Mouse (Mus musculus): Measurements from ENCODE around the gene Sdc3. TPM values are rescaled to one million over a fixed set of nuclear protein-coding genes. Genes with fewer than 3 reads are reported as not detected.

Gene Sdc3
- polyA plus RNA-seq, 1 experiment from 2014 or later, result 35.7 TPM

- Histone ChIP-seq H3K27ac (replicated peaks; ENCODE audit: low read depth, low read length) (no peak overlapping the region), H3K9ac (ENCODE audit: low read depth, low read length) (no peak overlapping the region), H3K9me3 (ENCODE audit: control insufficient read depth, low read length) (no peaks in the 10 kb centered on the region), H3K4me3 (ENCODE audit: low read depth, low read length) (no peak overlapping the region), H3K36me3 (ENCODE audit: control insufficient read depth, insufficient read depth, low read length) (peaks cover 93% of the 10 kb centered on the region), H3K27me3 (replicated peaks; ENCODE audit: control insufficient read depth, insufficient read depth, low read length) (no peaks in the 10 kb centered on the region), H3K4me1 (ENCODE audit: control insufficient read depth, insufficient read depth, low read length) (no peaks in the 10 kb centered on the region), H3K4me2 (ENCODE audit: low read depth, low read length) (no peak overlapping the region)
- WGBS, result 89% methylated on average over 2 of the region's 2 CpGs
- ATAC-seq (ENCODE audit: low read depth) (no peak), DNase-seq (ENCODE audit: low spot score) (no peak)
Measured at GRCm38 (mm10) chr4:130759875-130760274, 32.5 kb upstream of the Sdc3 start.

GRCm38 (mm10) chr4:130761809-130762208 is 30.5 kb upstream of the Sdc3 start:
- Histone ChIP-seq H3K36me3 (ENCODE audit: control insufficient read depth, insufficient read depth, low read length) (peaks cover 96% of the 10 kb centered on the region), H3K4me2 (ENCODE audit: low read depth, low read length) (no peak overlapping the region)
- DNase-seq (ENCODE audit: low spot score), result no peak

GRCm38 (mm10) chr4:130765399-130766160 is 26.8 kb upstream of the Sdc3 start:
- WGBS, result 94% methylated on average over 7 of the region's 7 CpGs
- H3K4me3 ChIP-seq (ENCODE audit: low read depth, low read length), result no peak overlapping the region
- no peaks in the 10 kb centered on the region for H3K9me3 ChIP-seq (ENCODE audit: control insufficient read depth, low read length)
- peaks cover 97% of the 10 kb centered on the region for H3K36me3 ChIP-seq (ENCODE audit: control insufficient read depth, insufficient read depth, low read length)
- no peak for ATAC-seq (ENCODE audit: low read depth)
- H3K4me2 ChIP-seq (ENCODE audit: low read depth, low read length), result no peak overlapping the region
- H3K4me1 ChIP-seq (ENCODE audit: control insufficient read depth, insufficient read depth, low read length), result no peaks in the 10 kb centered on the region
- H3K27ac ChIP-seq (replicated peaks; ENCODE audit: low read depth, low read length), result no peak overlapping the region
- H3K9ac ChIP-seq (ENCODE audit: low read depth, low read length), result no peak overlapping the region
- DNase-seq (ENCODE audit: low spot score), result no peak
- H3K27me3 ChIP-seq (replicated peaks; ENCODE audit: control insufficient read depth, insufficient read depth, low read length), result no peaks in the 10 kb centered on the region

More at GRCm38 (mm10) chr4:130761809-130762208, 30.5 kb upstream of the Sdc3 start:
- no peaks in the 10 kb centered on the region for H3K4me1 ChIP-seq (ENCODE audit: control insufficient read depth, insufficient read depth, low read length)
- no peaks in the 10 kb centered on the region for H3K27me3 ChIP-seq (replicated peaks; ENCODE audit: control insufficient read depth, insufficient read depth, low read length)
- no peak overlapping the region for H3K9ac ChIP-seq (ENCODE audit: low read depth, low read length)
- H3K27ac ChIP-seq (replicated peaks; ENCODE audit: low read depth, low read length), result no peak overlapping the region
- 75% methylated on average over 5 of the region's 5 CpGs for WGBS
- H3K9me3 ChIP-seq (ENCODE audit: control insufficient read depth, low read length), result no peaks in the 10 kb centered on the region
- no peak overlapping the region for H3K4me3 ChIP-seq (ENCODE audit: low read depth, low read length)
- no peak for ATAC-seq (ENCODE audit: low read depth)

GRCm38 (mm10) chr4:130766387-130766786 is 25.9 kb upstream of the Sdc3 start:
- H3K36me3 ChIP-seq (ENCODE audit: control insufficient read depth, insufficient read depth, low read length), result peaks cover 97% of the 10 kb centered on the region
- no peaks in the 10 kb centered on the region for H3K27me3 ChIP-seq (replicated peaks; ENCODE audit: control insufficient read depth, insufficient read depth, low read length)
- H3K4me1 ChIP-seq (ENCODE audit: control insufficient read depth, insufficient read depth, low read length), result no peaks in the 10 kb centered on the region
- no peak for DNase-seq (ENCODE audit: low spot score)
- H3K9ac ChIP-seq (ENCODE audit: low read depth, low read length), result no peak overlapping the region
- no peaks in the 10 kb centered on the region for H3K9me3 ChIP-seq (ENCODE audit: control insufficient read depth, low read length)
- WGBS, result 92% methylated on average over 1 of the region's 2 CpGs
- no peak overlapping the region for H3K27ac ChIP-seq (replicated peaks; ENCODE audit: low read depth, low read length)
- no peak for ATAC-seq (ENCODE audit: low read depth)
- no peak overlapping the region for H3K4me2 ChIP-seq (ENCODE audit: low read depth, low read length)
- H3K4me3 ChIP-seq (ENCODE audit: low read depth, low read length), result no peak overlapping the region

GRCm38 (mm10) chr4:130766926-130767325 is 25.4 kb upstream of the Sdc3 start:
- ATAC-seq (ENCODE audit: low read depth), result no peak
- 91% methylated on average over 4 of the region's 4 CpGs for WGBS

GRCm38 (mm10) chr4:130773899-130774298 is 18.4 kb upstream of the Sdc3 start:
- no peaks in the 10 kb centered on the region for H3K4me1 ChIP-seq (ENCODE audit: control insufficient read depth, insufficient read depth, low read length)
- WGBS, result 87% methylated on average over 4 of the region's 4 CpGs
- H3K27me3 ChIP-seq (replicated peaks; ENCODE audit: control insufficient read depth, insufficient read depth, low read length), result no peaks in the 10 kb centered on the region
- peaks cover 91% of the 10 kb centered on the region for H3K36me3 ChIP-seq (ENCODE audit: control insufficient read depth, insufficient read depth, low read length)
- H3K27ac ChIP-seq (replicated peaks; ENCODE audit: low read depth, low read length), result no peak overlapping the region
- H3K9me3 ChIP-seq (ENCODE audit: control insufficient read depth, low read length), result no peaks in the 10 kb centered on the region
- no peak overlapping the region for H3K4me2 ChIP-seq (ENCODE audit: low read depth, low read length)
- H3K9ac ChIP-seq (ENCODE audit: low read depth, low read length), result no peak overlapping the region
- ATAC-seq (ENCODE audit: low read depth) (no peak), DNase-seq (ENCODE audit: low spot score) (no peak)
- no peak overlapping the region for H3K4me3 ChIP-seq (ENCODE audit: low read depth, low read length)

More at GRCm38 (mm10) chr4:130766926-130767325, 25.4 kb upstream of the Sdc3 start:
- no peak for DNase-seq (ENCODE audit: low spot score)
- no peak overlapping the region for H3K27ac ChIP-seq (replicated peaks; ENCODE audit: low read depth, low read length)
- peaks cover 97% of the 10 kb centered on the region for H3K36me3 ChIP-seq (ENCODE audit: control insufficient read depth, insufficient read depth, low read length)
- no peak overlapping the region for H3K9ac ChIP-seq (ENCODE audit: low read depth, low read length)
- H3K4me1 ChIP-seq (ENCODE audit: control insufficient read depth, insufficient read depth, low read length), result no peaks in the 10 kb centered on the region
- H3K4me2 ChIP-seq (ENCODE audit: low read depth, low read length), result no peak overlapping the region
- H3K27me3 ChIP-seq (replicated peaks; ENCODE audit: control insufficient read depth, insufficient read depth, low read length), result no peaks in the 10 kb centered on the region
- H3K9me3 ChIP-seq (ENCODE audit: control insufficient read depth, low read length), result no peaks in the 10 kb centered on the region
- H3K4me3 ChIP-seq (ENCODE audit: low read depth, low read length), result no peak overlapping the region

GRCm38 (mm10) chr4:130774822-130775221 is 17.5 kb upstream of the Sdc3 start:
- Histone ChIP-seq H3K4me1 (ENCODE audit: control insufficient read depth, insufficient read depth, low read length) (no peaks in the 10 kb centered on the region), H3K27ac (replicated peaks; ENCODE audit: low read depth, low read length) (no peak overlapping the region), H3K27me3 (replicated peaks; ENCODE audit: control insufficient read depth, insufficient read depth, low read length) (no peaks in the 10 kb centered on the region), H3K9ac (ENCODE audit: low read depth, low read length) (no peak overlapping the region), H3K36me3 (ENCODE audit: control insufficient read depth, insufficient read depth, low read length) (peaks cover 92% of the 10 kb centered on the region), H3K4me2 (ENCODE audit: low read depth, low read length) (no peak overlapping the region), H3K9me3 (ENCODE audit: control insufficient read depth, low read length) (no peaks in the 10 kb centered on the region), H3K4me3 (ENCODE audit: low read depth, low read length) (no peak overlapping the region)
- WGBS, result 85% methylated on average over 4 of the region's 4 CpGs
- DNase-seq (ENCODE audit: low spot score) (no peak), ATAC-seq (ENCODE audit: low read depth) (no peak)

- peak overlapping the region; percentile 40; the same call in 1 of the 2 replicates for H3K27ac ChIP-seq (replicated peaks; ENCODE audit: low read depth, low read length)
- H3K36me3 ChIP-seq (ENCODE audit: control insufficient read depth, insufficient read depth, low read length), result peaks cover 86% of the 10 kb centered on the region
Measured at GRCm38 (mm10) chr4:130777647-130778046, 14.7 kb upstream of the Sdc3 start.

GRCm38 (mm10) chr4:130779037-130779436 is 13.3 kb upstream of the Sdc3 start:
- 63% methylated on average over 3 of the region's 3 CpGs for WGBS
- peak; percentile 15 for DNase-seq (ENCODE audit: low spot score)
- ATAC-seq (ENCODE audit: low read depth), result no peak
- Histone ChIP-seq H3K9ac (ENCODE audit: low read depth, low read length) (no peak overlapping the region), H3K4me2 (ENCODE audit: low read depth, low read length) (no peak overlapping the region), H3K4me3 (ENCODE audit: low read depth, low read length) (no peak overlapping the region), H3K36me3 (ENCODE audit: control insufficient read depth, insufficient read depth, low read length) (peaks cover 72% of the 10 kb centered on the region), H3K27me3 (replicated peaks; ENCODE audit: control insufficient read depth, insufficient read depth, low read length) (no peaks in the 10 kb centered on the region), H3K9me3 (ENCODE audit: control insufficient read depth, low read length) (no peaks in the 10 kb centered on the region), H3K27ac (replicated peaks; ENCODE audit: low read depth, low read length) (no peak overlapping the region), H3K4me1 (ENCODE audit: control insufficient read depth, insufficient read depth, low read length) (no peaks in the 10 kb centered on the region)

More at GRCm38 (mm10) chr4:130777647-130778046, 14.7 kb upstream of the Sdc3 start:
- Histone ChIP-seq H3K4me1 (ENCODE audit: control insufficient read depth, insufficient read depth, low read length) (no peaks in the 10 kb centered on the region), H3K9ac (ENCODE audit: low read depth, low read length) (no peak overlapping the region), H3K9me3 (ENCODE audit: control insufficient read depth, low read length) (no peaks in the 10 kb centered on the region), H3K4me2 (ENCODE audit: low read depth, low read length) (no peak overlapping the region), H3K27me3 (replicated peaks; ENCODE audit: control insufficient read depth, insufficient read depth, low read length) (no peaks in the 10 kb centered on the region), H3K4me3 (ENCODE audit: low read depth, low read length) (no peak overlapping the region)
- ATAC-seq (ENCODE audit: low read depth) (peak; percentile 35; the same call in 1 of the 2 replicates), DNase-seq (ENCODE audit: low spot score) (peak; percentile 56)
- 50% methylated on average over 10 of the region's 10 CpGs for WGBS
